Mouse (Mus musculus) gastrocnemius, postnatal 36 days (tissue): ENCODE results near the gene Fbxo36. TPM values are rescaled to one million over a fixed set of nuclear protein-coding genes. Genes with fewer than 3 reads are reported as not detected.

Source experiments
- DNase-seq, 2 experiments: peaks; one replicate each; pipeline ENCODE4 v3.0.0; 2022
- intact Hi-C: fragments of 180-260 bp; cut with DNase I; formaldehyde crosslinking; loops from one replicate; pipeline ENCODE4 v1.15.1; 2025
- total RNA-seq, 2 experiments: library from RNA; stranded (reverse); gene quantifications; 2 replicates each; pipeline ENCODE4 v1.2.3; 2021

The Fbxo36 gene
- total RNA-seq, 2 experiments from 2014 or later = 1.5 to 2.5 TPM

DNA sequence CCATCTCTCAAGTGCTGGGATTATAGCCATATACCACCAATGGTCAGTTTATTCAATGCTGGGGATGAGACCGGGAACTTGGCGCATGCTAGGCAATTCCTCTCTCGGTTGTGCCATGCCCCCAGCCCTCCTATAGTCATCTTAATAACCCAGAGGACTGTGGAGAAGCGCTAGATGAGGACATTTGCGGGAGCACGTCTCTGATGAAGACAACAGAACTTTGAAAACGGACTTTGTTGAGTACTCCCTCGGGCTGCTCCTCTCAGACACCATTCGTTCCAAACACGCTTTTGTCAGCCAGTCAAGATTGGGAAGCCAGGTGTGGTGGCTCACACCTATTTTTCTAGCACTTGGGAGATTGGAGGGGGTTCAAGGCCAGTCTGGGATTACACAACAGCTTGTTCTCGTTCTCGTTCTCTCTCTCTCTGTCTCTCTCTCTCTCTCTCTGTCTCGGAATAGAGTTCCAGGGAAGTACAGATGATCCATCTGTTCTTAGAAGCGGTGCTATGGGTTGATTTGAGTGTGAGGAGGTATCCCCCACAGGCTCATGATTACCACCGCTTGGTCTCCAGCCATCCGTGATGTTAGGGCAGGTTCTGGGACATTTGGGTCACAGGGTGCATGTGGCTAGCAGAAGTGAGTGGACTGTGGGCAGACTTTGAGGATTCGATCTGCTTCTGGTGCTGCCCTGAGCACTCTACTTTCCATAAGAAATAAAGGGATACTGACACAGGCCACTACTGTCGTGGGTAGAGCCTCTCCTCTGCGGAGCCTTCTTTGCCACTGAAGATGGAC, 97.3 kb downstream of the Fbxo36 start:
- intact Hi-C loops = no loop called here
- DNase-seq = no peak

DNA sequence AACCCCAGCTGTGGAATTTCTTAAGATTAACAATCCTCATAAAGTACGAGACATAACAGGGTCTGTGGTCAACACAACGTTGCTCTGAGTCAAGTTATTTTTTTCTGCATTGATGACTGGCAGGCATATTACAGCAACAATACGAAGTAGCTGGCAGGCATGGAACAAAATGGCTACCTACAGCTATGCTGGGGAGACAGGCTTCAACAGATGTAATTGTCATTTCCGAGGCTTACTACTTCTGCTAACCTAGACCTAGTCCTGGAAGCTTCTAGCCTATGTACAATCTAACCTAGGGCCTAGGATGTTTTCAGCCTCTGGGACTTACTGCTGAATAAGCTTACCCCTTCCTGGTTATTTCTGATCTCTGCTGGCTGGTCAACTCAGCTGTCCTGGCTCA, 99.8 kb downstream of the Fbxo36 start:
- intact Hi-C loops = no loop called here
- DNase-seq = no peak

DNA sequence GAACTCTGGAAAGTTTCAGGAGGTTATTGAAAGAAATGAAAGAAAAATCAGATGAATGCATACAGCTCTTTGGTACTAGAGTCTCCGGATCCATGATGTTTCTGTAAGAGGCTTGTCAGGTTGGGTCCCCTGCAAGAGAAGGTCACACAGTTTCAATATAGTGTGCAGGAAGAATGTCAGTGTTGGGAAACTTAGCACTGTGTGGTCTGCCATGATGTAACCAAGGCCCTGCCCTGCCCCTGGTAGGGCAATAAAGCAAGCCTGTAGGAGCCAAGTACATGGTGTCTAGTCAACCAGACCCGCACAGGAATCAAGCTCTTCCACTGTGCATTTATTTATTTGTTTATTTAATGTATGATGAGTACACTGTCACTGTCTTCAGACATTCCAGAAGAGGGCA, 100.7 kb downstream of the Fbxo36 start:
- intact Hi-C loops = no loop called here
- DNase-seq = no peak

DNA sequence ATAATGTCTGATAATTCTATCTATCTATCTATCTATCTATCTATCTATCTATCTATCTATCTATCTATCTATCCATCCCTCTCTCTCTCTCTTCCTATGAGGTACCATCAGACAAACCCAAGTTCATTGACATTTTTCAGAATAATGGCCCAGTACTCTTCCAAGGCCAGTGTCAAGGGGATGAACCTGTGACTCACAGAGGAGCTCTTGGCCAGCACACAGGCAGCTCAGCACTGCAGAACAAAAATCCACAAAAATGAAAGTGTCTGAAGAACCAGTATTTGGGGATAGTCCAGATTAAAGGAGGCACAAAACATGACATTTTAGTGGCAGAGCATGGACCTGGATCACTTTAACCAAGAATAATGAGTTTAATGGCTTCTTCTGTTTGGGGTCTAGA, 103.0 kb downstream of the Fbxo36 start:
- DNase-seq = no peak
- intact Hi-C loops = no loop called here

DNA sequence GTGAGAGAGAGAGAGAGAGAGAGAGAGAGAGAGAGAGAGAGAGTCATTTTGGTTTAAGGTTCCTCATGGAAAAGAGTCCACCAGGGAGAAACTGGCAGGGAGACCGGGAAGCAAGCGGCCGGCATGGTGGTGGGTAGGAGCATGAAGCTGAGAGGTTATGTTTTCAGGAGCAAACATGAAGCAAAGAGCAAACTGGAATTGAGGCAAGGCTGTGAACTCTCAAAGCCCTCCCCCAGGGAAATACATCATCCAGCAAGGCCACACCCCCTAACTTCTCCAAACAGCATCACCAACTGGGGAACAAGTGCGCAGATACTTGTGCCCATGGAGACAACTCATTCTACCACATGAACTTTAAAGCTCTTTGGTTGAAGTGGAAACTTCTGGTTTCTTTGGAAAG, 103.9 kb downstream of the Fbxo36 start:
- DNase-seq = no peak
- intact Hi-C loops = no loop called here

DNA sequence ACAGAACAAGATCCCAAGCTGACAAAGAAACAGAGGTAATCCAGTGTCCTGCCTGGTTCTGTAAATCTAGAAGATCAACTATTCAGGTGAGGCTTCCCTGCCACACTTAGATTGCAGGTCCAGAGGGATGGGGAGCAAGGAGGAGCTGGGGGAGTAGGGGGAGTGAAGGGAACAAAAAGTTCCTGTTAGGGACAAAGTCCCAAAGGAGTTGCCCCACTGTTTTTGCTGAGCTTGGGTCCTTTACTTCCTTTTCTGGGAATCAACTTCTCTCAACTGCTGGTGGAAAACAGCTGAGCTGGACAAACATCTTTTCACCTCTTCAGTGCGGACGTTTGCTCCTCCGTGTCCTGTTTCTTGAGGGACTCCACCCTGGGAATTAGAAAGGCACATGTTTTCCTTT, 106.3 kb downstream of the Fbxo36 start:
- no peak for DNase-seq
- intact Hi-C loops = no loop called here

DNA sequence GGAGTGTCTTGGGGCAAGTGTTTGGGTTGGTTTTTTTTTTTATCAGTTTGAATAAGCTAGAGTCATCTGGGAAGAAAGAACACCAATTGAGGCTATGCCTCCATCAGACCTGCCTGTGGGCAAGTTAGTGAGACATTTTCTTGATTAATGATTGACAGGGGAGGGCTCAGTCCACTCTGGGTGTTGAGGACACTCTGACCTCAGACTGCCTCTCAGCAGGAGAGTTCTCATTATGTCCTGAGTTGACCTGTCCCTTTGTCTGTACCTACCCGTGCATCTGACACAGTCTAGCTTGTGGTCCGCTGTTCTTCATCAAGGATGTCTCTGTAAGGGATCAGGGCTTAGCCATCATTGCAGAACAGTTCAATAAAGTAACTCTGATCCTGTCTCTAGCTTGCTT, 107.7 kb downstream of the Fbxo36 start:
- DNase-seq = no peak
- intact Hi-C loops = no loop called here

Other genes starting within 250 kb of the Fbxo36 start
- not detected for gene Dner, start 143.6 kb upstream of the Fbxo36 start, total RNA-seq
- 100 to 1,000 TPM; 162 to 172 TPM for gene Trip12, start 675 bp downstream of the Fbxo36 start, total RNA-seq
- gene Slc16a14, start 95.3 kb downstream of the Fbxo36 start, total RNA-seq = under 1 TPM; 0.07 to 0.08 TPM